Mouse (Mus musculus) ES-E14 (cell line): ENCODE measurements around the gene Pitx1.
A peak's percentile ranks its signal among the peaks of the same experiment; 100 is the strongest.

ENCODE experiments used
- HCFC1 ChIP-seq: IDR thresholded peaks from 2 replicates; pipeline ENCODE4 v1.6.1; 2012; ENCODE audit warnings: low read length, inconsistent platforms, borderline replicate concordance; ENCODE audit not compliant: insufficient read depth
- MAFK ChIP-seq: IDR thresholded peaks from 2 replicates; pipeline ENCODE4 v1.6.1; 2014; ENCODE audit warnings: mild to moderate bottlenecking, low read depth, low read length, inconsistent platforms; ENCODE audit not compliant: insufficient read depth
- ZC3H11A ChIP-seq: IDR thresholded peaks from 2 replicates; pipeline ENCODE4 v1.6.1; 2012; ENCODE audit warnings: low read depth, mild to moderate bottlenecking, inconsistent platforms, low read length, borderline replicate concordance
- ZNF384 ChIP-seq: IDR thresholded peaks from 2 replicates; pipeline ENCODE4 v1.6.1; 2012; ENCODE audit warnings: low read depth, low read length, inconsistent platforms

DNA sequence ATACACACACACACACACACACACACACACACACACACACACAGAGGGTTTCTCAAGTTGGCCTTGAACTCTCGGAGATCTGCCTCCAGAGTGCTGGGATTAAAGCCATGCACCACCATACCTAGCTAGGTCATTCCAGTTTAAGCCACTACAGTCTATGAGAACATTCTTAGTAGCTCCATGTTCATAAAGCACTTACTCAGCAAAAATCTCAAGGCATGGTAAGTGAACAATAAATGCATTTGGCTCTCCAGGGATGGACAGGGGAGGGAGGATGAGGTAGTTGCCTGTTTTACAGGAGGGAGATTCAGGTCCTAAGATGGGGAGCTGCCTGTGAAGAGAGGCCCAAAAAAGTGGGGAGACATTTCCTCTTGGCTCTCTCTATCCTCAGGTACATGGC, 32.0 kb downstream of the Pitx1 start:
- TF ChIP-seq HCFC1 (no peak), ZNF384 (no peak), ZC3H11A (no peak), MAFK (peak; percentile 74)
